Mouse (Mus musculus): ENCODE data around the gene Gm12117. TPM values are rescaled to one million over a fixed set of nuclear protein-coding genes. Genes with fewer than 3 reads are reported as not detected.

Gene Gm12117
- not detected in 2 replicates for polyA plus RNA-seq (2021; fragmentation: Nextera tagmentation)
- long read RNA-seq, experiment 1: 0 reads
- long read RNA-seq, experiment 2: 0 reads

GRCm38 (mm10) chr11:33276637-33277036, at the start of gene Gm12117:
Gene Gm12117 (minus strand): TSS chr11:33276737.

Other genes with a start within 250 kb of the Gm12117 start
- 0.54 and 1.5 TPM in 2 replicates for gene Fgf18, start 129.3 kb downstream of the Gm12117 start, polyA plus RNA-seq (2021; fragmentation: Nextera tagmentation)
- 354 and 372 TPM in 2 replicates for gene Npm1, start 113.5 kb downstream of the Gm12117 start, polyA plus RNA-seq (2021; fragmentation: Nextera tagmentation)
- not detected in 2 replicates for gene Tlx3, start 73.1 kb downstream of the Gm12117 start, polyA plus RNA-seq (2021; fragmentation: Nextera tagmentation)
- 1.6 and 3.0 TPM in 2 replicates for gene Ranbp17, start 237.0 kb upstream of the Gm12117 start, polyA plus RNA-seq (2021; fragmentation: Nextera tagmentation)

All from layer of hippocampus, adult 6 months (tissue).